Mouse (Mus musculus) A20 (cell line): ENCODE results near the gene Trmo.

Source experiments
- DNase-seq: peaks from one replicate; pipeline ENCODE4 v3.0.0-alpha.2; 2011; ENCODE audit warnings: low read depth, low spot score

Gene Trmo

DNA sequence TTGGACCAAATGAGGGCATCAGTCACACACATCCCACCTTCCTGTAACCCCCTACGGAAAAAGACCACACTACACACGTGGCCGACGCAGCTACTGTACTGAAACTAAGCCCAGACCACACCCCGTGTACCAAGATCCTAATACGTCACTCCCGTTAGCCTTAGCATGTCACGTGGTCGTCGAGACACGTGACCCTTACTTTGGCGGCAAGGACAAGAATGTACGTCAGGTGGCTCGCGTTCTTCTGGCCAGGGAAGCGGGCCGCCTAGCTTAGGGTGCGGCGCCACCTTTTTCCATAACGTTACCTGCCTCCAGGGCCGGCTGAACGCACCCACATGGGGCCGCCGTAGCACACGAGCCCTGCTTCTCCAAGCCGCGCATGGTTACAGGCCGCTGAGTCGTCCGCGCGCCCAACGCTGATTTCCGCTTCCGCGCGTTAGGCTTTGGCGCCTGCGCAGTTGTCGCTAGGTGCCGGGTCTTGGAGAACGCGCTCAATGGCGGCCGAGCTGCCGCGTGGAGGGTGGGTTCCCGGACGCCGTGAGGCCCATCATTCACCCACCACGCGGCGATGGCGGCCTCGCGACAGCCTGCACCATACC, at the start of gene Trmo:
Gene Trmo, minus strand, starts transcription at position 425 of the 599 bp plus-strand sequence.
- DNase-seq: peak; percentile 98

DNA sequence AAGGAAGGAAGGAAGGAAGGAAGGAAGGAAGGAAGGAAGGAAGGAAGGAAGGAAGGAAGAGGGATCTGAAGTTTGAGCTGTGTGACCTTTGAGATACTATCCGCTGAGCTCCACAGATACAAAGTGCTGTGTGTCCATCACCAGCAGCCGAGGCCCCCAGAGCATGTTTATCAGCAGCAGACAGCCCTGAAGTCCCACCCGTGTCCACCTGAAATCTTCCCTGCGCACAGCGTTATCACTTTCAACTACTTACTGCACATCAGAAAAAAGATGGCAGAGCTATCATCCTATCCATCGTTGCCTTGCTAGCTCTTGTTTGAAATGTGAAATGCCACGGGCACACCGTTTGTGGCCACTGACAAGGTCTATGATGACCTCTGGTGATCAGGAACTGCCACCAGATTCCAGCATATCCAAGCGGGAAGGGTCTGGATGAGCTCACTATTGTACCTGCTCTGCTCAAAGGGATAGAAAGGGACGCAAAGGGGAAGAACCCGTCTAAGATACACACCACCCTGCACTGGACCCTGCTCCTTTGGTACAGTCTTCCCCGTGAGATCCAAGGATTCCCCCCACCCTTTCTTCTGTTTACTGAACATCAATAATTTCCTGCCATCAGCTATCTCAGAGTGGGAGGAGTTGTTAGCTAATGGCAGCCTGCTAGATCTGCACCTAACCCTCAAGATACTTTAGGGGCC, 43.3 kb upstream of the Trmo start:
- DNase-seq: no peak

DNA sequence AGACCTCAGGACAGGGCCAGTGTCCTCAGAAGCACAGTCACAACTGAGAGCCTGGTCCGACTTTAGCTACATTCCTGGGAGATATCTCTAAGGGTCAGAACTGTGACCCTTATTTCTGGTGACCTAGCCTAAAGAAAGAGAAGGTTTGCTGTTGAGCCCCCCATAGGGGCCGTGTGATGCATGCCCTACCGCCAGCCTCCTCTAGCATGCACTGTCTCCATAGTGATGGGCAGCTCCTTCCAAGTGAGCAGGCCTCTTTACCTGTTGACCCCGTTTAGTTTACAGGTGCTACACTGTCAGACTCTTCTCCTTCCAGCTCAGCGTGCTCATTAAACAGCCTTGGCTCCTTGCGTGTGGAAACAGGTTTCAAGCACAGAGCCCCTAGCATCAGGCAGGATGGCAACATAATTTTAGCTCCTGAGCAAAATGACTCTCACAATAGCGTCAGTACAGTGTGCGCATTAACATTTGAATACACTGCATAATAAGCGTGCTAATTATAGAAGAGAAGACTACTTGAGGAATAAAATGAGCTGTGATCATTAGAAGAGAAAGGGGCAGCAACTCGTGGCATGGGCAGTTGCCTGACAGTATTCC, 39.8 kb upstream of the Trmo start:
- no peak for DNase-seq

DNA sequence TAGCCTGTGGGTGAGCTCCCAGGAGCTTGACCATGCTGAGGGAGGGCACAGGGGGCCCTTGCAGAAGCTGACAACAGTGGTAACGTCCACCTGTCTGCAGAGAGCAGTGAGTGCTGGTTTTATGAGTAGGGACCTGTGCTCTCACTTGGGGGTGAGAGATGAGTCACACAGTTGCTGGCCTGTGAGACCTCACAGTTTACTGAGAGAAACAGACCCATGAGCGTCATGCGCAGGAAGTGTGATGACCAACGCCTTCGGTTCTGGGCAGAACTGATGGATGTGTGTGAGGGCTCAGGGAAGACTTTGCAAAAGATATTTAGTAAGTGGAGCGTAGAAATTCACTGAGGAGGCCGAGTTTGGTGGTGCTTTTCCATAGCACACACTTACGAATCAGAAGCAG, 33.4 kb upstream of the Trmo start:
- no peak for DNase-seq

DNA sequence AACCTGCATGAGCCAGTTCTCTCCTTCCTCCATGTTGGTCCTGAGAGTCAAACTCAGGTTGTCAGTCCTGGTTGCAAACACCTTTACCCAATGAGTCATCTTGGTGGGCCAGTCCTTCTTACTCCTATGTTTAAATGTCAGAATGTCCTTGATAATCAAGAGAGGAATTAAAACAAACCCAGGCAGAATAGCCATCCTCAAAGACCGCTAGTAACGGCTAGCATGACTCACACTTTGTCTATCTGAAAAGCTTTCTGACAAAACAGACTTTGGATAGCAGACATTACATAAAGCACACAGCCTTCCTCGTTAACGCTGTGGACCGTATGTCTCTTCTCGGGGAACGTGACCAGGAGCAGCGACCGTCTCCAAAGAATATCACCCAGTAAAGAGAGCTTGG, 29.6 kb upstream of the Trmo start:
- no peak for DNase-seq

DNA sequence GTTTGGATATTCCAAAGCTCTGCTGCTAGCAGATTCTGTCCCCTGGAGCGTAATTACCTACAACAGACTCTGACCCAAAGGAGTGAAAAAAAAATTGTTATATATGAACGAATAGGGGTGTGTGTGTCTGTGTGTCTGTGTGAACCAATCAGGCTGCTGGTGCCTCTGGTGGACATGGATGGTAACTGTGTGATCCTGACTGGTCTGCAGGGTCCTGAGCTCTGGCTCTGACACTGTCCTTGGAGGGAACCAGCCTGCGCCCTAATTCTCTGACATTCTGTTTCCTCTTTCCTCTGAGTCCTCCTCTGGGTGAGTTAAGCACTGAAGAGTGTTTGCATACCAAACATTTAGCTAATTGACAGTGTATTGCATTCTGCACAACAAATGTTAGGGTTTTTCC, 28.3 kb upstream of the Trmo start:
- peak; percentile 40 for DNase-seq

DNA sequence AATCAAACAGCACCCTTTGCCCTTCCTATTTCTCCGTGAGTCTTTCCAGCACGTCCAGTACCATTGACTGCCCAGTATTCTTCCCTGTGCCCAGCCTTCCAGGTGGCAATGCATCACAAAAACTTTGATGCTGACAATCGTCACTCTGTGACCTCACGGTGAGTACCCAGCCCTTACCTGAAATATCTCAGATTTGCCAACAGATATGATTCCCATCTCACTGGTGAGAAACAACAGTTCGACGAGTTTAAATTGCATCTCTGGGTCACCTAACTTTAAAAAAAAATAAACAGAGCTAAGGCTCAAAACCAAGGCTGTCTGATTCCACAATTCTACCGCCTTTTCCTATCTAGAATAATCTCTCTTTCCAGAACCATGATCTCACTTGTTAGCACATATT, 24.2 kb upstream of the Trmo start, which contains the start of gene Hemgn:
Gene Hemgn, minus strand, starts transcription at position 101 of the 400 bp plus-strand sequence.
- no peak for DNase-seq

DNA sequence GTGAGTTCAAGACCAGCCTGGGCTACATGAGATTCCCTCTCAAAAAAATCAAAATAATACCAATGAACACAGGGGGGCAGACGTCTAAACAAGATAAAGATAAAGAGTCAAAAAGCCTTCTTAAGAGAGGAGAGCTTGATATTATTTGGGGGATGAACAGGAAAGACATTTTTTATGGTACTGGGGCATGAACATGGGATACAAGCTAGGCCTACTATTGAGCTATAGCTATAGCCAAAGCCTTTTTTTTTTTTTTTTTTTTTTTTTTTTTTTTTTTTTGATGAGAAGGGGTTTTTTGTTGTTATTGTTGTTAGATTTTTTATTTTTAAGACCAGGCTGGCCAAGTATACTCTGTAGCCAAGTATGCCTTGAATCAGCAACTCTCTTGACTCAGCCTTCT, 22.9 kb upstream of the Trmo start:
- DNase-seq: no peak

DNA sequence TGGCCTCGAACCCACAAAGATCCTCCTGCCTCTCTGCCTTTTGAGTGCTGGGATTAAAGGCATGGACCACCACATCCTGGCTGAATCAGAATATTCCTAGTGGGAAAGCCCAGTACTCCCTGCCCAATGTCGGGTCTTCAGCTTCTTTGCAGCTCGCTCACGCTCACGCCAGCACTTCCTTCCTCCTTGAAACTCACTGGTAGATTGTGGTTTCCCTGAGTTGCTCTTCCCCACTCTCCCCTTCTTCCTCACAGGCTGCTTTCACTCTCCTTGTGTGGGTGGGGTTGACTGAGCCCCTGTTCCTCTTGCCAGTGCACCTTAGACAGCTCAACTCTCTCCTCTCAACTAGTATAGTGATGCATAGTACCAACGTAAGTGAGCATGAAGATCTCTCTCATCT, 22.3 kb upstream of the Trmo start:
- peak; percentile 78 for DNase-seq

DNA sequence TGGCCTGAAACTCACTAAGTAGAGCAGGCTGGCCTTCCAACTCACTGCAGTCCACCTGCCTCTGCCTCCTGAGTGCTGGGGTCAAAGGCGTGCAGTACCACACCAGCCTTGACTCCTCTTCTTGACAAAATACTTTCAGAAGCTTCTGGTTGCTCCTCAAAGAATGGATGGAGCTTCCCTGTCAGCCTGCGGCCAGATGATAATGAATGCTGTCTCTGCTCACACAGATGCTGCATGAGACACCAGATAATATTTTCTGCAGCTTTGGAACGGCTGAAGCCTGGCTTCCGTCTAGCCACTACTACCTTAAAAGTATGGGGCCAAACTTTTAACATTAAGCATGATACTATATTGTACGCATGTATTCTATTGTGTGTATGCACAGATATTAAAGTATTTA, 21.4 kb upstream of the Trmo start:
- no peak for DNase-seq

DNA sequence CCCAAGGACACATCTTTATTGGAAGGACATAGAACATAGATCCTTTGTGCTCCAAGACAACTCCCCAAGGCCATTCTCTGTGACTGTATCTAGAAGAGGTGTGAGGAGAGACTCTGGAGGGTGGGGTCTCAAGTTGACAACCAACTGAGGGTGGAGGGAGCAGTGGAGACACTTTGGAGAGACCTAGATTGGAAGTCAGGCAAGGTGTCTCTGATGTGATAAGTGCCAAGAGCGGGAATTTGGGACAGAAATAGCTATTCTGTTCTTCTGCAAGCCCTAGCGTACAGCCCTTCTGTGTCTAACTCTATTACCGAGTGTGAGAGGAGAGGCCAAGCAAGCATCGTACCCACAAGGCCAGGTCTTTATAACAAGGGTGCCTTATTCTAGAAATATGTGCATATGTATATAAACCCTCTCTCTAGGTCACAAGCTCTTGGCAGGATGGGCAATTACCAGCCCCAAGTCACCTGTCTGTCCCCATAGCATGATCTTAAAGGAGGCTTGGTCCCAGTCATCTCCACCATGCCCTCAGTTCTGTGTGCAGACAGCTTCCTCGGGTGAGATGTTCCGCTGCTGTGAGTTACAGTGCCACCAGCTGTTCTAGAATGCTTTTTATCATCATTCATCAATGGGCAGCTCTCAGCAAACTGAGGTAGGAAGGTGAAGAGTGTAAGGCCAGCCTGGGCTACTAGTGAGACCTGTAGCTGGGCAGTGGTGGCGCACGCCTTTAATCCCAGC, 17.9 kb upstream of the Trmo start:
- DNase-seq: no peak

DNA sequence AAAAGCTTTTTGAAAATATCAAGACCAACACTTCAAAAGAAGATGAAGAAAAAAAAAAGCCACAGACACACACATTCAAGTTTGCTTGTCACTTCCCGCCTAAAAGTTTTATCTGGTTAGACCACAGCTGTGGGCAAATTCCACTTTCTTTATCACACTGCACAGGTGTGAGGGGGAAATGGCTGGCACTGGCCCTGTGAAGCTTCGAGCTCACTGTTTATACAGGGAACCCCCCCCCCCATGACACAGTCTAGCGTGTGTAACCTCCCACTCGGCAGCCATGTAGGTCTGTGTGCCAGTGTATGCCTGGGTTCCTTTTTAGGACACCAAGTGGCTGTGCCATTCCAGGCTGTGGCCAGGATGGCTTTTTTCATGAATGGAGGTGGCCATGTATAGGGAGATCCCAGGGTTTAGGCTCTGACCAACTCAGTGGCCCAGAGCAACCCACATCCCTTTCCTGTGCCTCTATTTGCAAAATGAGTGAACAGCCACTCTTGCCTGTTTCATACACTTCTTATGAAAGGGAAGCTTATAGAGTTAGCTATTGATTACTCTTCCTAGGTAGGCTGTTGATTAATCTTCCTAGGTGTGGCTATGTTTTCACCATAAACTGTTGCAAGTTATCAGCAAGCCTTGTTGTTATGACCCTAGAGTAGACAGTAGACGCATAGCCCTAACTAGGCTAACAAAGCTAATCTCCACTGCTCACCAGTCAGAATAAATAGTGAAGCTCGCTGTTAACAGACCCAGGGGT, 15.0 kb upstream of the Trmo start:
- DNase-seq: peak; percentile 69

DNA sequence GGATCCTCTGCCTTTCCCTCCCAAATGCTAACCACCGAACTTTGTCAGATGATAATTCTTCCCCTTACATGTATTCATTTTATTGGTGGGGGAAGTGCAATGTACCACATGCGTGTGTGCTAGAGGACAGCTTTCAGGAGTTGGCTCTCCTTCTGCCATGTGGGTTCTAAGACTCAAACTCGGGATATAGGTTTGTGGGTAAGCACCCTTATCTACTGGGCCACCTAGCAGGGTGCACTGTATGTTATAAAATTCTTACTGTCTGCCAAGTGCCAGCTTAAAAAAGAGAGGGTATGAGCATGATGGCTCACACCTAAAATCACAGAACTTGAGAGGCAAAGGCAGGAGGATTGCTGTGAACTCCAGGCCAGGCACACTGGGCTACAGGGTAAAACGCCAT, 9.6 kb upstream of the Trmo start:
- no peak for DNase-seq

DNA sequence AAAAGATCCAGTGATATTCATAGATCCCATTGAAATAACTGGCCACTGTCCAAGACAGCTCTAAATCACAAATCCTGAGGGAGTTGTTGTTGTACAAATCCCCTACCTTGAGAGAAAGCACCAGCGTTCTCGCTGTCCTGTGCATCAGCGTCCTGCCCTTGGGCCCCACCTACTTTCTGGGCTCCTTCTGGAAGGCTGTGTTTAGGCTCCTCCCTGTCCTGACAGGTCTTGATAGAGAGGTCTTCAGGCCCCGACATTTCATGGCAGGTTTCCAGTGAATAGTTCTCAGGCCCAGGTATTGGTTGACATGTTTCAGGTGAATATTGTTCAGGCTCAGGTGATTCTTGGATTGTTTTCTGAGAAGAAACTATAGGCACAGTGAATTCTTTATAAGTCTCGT, 6.5 kb upstream of the Trmo start:
- no peak for DNase-seq

DNA sequence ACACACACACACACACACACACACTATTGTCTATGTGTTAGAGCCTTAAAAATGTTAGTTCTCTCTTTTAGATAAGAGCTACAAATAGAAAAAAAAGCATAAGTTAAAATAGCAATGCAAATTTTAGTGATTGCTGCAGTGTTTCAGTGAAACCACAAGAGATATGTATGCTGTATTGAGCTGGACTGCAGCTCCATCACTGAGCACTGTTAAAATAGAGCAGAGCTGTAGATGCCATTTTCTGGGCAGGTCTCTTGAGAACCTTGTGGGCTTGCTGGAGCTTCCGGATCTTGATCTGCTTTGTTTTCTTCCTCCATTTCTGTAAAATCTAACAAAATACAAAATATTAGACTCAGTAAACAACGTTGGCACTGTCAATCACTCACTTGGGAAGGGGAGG, 5.2 kb upstream of the Trmo start:
- peak; percentile 87 for DNase-seq

DNA sequence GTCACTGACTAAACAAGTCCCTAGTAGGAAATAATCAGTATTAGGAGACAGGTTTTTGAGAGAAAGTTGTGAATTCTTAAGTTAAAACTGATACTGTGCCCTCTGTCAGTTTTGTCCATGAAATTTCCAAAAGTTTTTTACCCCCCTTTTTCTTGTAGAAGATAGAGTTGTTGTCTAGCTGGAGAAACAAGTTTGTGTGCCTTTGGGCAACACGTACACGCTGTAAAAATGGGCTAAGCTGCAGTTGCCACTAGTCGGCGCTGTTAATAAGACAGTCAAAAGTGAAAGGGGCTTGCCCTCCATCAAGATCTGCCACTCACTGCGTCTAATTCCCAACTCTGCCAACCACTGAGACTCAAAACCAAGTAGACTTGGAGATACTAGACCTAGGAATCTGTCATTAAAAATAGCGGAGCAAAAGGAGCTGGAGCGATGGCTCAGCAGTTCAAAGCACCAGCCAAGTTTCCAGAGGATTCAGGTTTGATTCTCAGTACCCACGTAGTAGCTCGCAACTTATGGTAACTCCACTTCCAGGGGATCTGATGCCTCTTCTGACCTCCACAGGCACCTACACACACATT, 1.2 kb upstream of the Trmo start:
- peak; percentile 95 for DNase-seq

DNA sequence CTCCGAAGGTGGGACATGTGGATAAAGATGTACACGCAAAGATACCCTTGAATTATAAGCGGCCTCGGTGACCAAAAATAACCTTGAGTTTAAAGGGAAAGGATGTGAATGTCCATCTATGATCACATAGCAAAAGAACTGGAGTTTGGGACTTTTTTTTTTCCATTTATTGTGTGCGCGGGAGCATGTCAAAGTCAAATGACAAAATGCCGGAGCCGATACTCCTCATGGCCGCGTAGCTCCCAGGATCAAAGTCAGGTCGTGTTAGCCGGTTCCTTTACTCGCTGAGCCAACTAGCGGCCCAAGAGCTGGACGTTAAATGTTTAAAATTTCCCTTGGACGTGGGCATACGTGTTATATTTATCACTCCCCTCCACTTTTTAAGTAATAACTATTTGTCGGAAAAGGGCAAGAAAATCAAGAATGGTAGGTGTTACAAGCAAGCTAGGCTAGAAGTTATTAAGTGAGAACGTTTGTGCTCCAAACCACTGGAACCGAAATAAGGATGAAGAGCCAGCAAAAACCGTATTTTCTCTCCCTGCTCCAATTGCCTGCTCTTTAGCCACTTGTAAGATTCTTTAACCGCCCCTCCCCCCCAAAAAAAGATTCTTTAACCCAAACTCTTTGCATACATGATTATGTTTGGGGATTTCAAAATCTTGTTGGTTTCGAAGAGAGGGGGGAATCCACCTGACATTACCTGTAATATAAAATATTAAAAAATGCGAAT, 540 bp upstream of the Trmo start:
- DNase-seq: peak; percentile 90

DNA sequence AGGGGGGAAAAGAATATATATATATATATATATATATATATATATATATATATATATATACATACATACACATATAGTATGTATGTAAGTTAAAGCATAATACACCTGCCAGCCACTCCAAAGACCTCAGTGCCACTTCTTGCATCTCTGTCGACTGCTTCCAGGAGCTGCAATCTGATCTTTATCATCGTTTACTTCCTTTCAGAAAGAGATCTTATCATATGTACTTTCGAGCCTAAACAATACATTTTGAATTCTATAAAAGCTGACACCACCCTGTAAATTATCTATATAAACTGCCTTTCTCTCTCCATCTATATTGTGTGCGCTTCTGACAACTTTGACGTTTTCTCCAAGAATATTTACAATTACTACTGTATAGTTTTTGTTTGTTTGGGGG, 681 bp downstream of the Trmo start:
- DNase-seq: no peak

DNA sequence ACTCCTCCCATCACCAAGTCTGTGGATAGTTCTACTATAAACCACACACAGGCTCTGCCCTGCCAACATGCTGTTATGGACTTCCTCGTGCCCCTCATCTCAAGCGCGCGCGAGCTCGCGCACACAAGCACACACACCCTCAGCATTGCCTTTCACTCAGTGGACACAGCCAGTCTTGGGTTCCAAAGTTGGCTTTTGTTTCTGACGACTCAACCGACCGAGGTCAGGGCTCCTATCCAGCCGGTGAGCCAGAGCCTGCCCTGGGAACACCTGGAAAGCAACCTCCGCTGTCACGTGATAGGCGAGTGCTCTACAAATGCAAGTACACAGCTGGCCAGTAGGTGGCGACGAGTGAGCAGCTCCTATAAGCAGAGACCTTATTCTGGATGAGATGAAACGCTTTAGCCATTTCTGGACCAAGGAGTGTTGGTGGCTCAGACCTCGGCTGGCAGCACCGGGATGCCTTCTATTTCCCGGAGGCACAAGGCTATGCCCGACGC, 14.3 kb downstream of the Trmo start:
- DNase-seq: peak; percentile 86

DNA sequence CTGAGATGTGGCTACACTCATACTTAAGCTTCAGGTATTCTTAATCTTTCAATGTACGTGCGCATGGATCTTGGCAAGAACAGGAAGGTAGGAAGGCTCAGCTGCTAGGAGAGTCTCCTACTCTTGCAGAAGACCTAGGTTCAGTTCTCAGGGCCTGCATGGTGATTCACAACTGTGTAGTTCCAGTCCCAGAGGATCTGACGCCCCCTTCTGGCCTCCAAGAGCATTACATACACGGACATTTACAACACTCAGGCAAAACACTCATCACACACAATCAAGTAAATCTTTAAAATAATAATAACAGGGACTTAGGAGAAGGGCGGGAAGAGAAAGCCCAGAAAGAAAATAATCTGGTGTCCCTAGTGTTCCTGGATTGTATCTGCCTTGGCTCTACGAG, 14.8 kb downstream of the Trmo start:
- peak; percentile 61 for DNase-seq

DNA sequence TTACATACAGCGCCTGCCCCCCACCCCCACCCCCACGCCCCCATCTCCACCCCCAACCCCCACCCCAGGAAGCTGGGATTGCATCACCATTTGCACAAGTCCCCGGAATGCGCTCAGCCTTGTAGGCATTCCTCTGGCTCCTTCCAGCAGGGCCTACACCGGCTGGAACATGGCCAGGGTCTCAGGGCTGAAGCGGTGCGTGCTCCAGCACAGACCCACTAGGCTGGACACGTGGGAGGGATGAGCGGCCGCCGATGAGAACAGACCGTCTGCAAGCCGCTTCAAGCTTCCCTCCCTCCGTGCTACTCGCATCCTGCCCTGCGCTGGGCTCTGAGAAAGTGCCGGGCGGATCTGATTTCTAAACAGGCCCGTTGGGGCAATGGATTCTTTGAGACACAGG, 18.2 kb downstream of the Trmo start:
- DNase-seq: no peak
